Mouse (Mus musculus): ENCODE measurements around the gene Plod1.

DNA sequence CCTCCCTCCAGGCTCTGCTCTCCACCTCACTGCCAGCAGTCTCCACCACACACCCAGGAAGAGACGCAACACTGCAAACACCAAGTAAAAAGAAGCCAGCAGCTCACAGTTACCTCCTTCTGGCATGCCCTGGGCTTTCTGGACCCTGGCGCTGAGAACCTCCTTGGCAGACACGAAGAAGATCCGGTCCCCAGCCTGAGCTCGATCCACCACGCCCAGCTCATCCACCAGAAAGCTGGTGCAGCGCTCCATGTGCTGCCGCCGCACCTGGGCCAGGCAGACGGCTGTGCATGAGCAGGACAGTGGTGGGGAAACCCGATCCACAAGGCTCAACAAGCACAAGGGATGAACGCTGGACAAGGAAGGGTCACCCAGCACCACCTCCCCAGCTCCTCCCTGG, 50.4 kb downstream of the Plod1 start:
- TF ChIP-seq CTCF (IDR thresholded peaks at IDR 0.05; ENCODE audit: low read depth, low read length), result no peak
- TF ChIP-seq POLR2A (IDR thresholded peaks at IDR 0.05; ENCODE audit: borderline replicate concordance, low read depth, low read length), result no peak

All from bone marrow macrophage, adult 2 months (primary cell).